Mouse (Mus musculus) forebrain, embryonic 14.5 days (tissue): ENCODE results near the gene Scamp5. TPM values are rescaled to one million over a fixed set of nuclear protein-coding genes. Genes with fewer than 3 reads are reported as not detected.

Experiments
- ATAC-seq: fragments of 200-750 bp; cut with Nextera tagmentation; 2 replicates; pipeline ENCODE4 v1.8.0; 2017; ENCODE audit warnings: mild to moderate bottlenecking, moderate library complexity
- DNase-seq: peaks from one replicate; pipeline ENCODE4 v3.0.0-alpha.2; 2015; ENCODE audit warnings: low spot score
- H3K27ac ChIP-seq: fragments of 300-500 bp; sonication (generic); 2 replicates; pipeline ENCODE4 v1.5.1; 2014; ENCODE audit warnings: low read depth, mild to moderate bottlenecking, control low read depth, low read length, moderate library complexity
- H3K27me3 ChIP-seq: fragments of 300-500 bp; sonication (generic); replicated peaks from 2 replicates; pipeline ENCODE4 v1.6.1; 2014; ENCODE audit warnings: low read length, control low read depth, mixed read lengths; ENCODE audit not compliant: control insufficient read depth, insufficient read depth
- H3K36me3 ChIP-seq: fragments of 300-500 bp; sonication (generic); 2 replicates; pipeline ENCODE4 v1.6.1; 2014; ENCODE audit warnings: low read length, control low read depth; ENCODE audit not compliant: control insufficient read depth, insufficient read depth
- H3K4me1 ChIP-seq: fragments of 300-500 bp; sonication (generic); 2 replicates; pipeline ENCODE4 v1.6.1; 2014; ENCODE audit warnings: antibody characterized with exemption, low read length, control low read depth; ENCODE audit not compliant: control insufficient read depth, insufficient read depth
- H3K4me2 ChIP-seq: fragments of 300-500 bp; sonication (generic); 2 replicates; pipeline ENCODE4 v1.6.1; 2014; ENCODE audit warnings: mild to moderate bottlenecking, control low read depth, low read length
- H3K4me3 ChIP-seq: fragments of 300-500 bp; sonication (generic); 2 replicates; pipeline ENCODE4 v1.5.1; 2014; ENCODE audit warnings: low read depth, low read length, control low read depth
- H3K9ac ChIP-seq: fragments of 300-500 bp; sonication (generic); 2 replicates; pipeline ENCODE4 v1.6.1; 2014; ENCODE audit warnings: mild to moderate bottlenecking, low read length, control low read depth, moderate library complexity
- H3K9me3 ChIP-seq: fragments of 300-500 bp; sonication (generic); replicated peaks from 2 replicates; pipeline ENCODE4 v1.6.1; 2016; ENCODE audit warnings: low read length, control low read depth, mixed read lengths; ENCODE audit not compliant: control insufficient read depth
- WGBS: fragments of 180-500 bp; shearing (Covaris S2); extraction: QIAGEN DNeasy Blood & Tissue Kit; methylation state at CpG from one replicate; pipeline ENCODE4 v1.1.7; 2014; 5-methylcytosine and 5-hydroxymethylcytosine counted together
- polyA plus RNA-seq: library from polyadenylated mRNA; unstranded; fragments of >200 nt; fragmentation: Nextera tagmentation; extraction: Ambion mirVana; gene quantifications from 2 replicates; pipeline ENCODE4 v1.2.1, GENCODE M21; 2014

The Scamp5 gene
- polyA plus RNA-seq, 1 experiment from 2014 or later = 73.9 TPM

DNA sequence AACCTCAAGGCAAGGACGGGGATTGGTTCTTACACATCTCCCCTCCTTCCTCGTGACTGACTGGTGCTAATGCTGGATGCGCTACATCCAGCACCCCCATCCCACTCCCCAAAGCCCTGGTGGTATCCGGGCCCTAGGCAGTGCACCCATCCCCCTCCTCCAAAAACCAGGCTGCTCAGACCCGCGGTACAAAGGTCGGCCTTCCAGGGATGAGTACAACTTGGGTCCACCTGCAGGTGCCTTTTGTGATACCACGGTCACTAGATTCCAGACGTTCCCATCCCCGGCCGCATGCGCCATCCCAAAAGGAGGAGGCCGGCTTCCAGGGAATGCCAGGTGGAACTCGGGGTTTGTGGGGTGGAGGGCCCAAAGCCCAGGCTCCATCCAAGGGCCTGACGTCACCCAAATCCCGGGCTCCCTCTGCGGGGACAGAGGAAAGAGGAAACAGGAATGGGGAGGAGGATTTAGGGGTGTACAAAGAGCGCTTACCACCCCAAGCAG is 539 bp downstream of the Scamp5 start:
- no peaks in the 10 kb centered on the region for H3K27me3 ChIP-seq
- H3K4me3 ChIP-seq = peak overlapping the region; percentile 87
- WGBS = under 1% methylated on average over 18 of the region's 18 CpGs
- H3K4me1 ChIP-seq = peaks cover 13% of the 10 kb centered on the region
- ATAC-seq = peak; percentile 66
- H3K9me3 ChIP-seq = no peaks in the 10 kb centered on the region
- DNase-seq = peak; percentile 66
- peak overlapping the region; percentile 76 for H3K4me2 ChIP-seq
- peak overlapping the region; percentile 91 for H3K9ac ChIP-seq
- peaks cover 5% of the 10 kb centered on the region for H3K36me3 ChIP-seq
- H3K27ac ChIP-seq = peak overlapping the region; percentile 81

DNA sequence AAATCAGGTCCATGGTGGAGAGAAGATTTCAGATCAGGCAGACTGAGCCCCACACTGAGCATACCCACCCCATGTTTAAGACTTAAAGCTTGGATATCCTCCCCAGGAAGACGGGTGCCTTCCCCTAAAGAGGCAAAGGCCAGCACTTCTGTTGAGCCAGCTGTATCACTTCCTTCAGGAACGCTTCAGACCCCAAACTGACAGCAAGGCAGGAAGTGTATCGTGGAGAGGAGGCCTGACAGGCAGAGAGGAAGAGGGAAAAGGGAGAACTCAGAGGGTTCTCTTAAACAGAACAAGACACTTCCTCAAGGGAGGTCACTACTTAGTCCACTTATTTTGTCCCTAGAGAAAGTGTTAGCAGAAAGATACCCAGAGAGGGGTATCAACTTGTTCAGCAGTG is 1.8 kb downstream of the Scamp5 start:
- peak overlapping the region; percentile 76 for H3K4me2 ChIP-seq
- no peak for DNase-seq
- no peak overlapping the region for H3K4me3 ChIP-seq
- H3K36me3 ChIP-seq = peaks cover 11% of the 10 kb centered on the region
- no peaks in the 10 kb centered on the region for H3K9me3 ChIP-seq
- 86% methylated on average over 3 of the region's 3 CpGs for WGBS
- peak overlapping the region; percentile 91; the same call in 1 of the 2 replicates for H3K9ac ChIP-seq
- no peak overlapping the region for H3K27ac ChIP-seq
- no peak for ATAC-seq
- H3K4me1 ChIP-seq = peaks cover 13% of the 10 kb centered on the region
- H3K27me3 ChIP-seq = no peaks in the 10 kb centered on the region

DNA sequence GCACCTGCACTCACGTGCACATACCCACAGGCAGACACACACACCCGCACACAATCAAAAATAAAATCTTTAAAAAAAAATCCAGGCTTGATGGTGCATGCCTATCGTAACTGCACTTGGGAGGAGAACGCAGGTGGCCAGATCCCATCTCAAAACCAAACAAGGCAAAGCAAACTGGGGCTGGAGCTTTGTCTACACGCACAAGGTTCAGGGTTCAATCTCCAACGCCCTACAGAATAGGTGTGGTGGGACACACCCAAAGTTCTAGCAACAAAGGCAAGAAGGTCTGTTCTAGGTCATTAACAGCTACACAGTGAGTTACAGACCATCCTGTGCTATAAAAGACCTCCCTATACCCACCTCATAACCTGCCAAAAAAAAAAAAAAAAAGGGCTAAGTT is 5.0 kb downstream of the Scamp5 start:
- Histone ChIP-seq H3K9me3 (no peaks in the 10 kb centered on the region), H3K4me1 (peaks cover 13% of the 10 kb centered on the region), H3K4me3 (no peak overlapping the region), H3K36me3 (peaks cover 11% of the 10 kb centered on the region), H3K9ac (no peak overlapping the region), H3K27ac (no peak overlapping the region), H3K4me2 (no peak overlapping the region), H3K27me3 (no peaks in the 10 kb centered on the region)
- WGBS = 92% methylated on average over 6 of the region's 6 CpGs
- DNase-seq = no peak
- no peak for ATAC-seq

DNA sequence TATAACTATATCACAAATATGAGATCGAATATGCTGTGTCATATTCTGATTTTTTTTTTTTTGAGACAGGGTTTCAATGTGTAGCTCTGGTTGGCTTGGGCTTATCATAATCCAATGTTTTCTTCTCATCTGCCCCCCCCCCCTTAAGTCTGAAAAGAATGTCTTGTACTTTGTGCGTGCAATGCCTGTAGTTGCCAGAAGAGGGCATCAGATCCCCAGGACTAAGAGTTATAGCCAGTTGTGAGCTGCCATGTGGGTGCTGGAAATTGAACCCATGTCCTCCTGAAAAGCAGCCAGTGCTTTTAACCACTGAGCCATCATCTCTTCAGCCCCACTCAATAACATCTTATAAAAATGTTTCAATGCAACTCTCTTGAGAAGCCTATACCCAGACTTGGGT is 8.2 kb downstream of the Scamp5 start:
- H3K36me3 ChIP-seq = peaks cover 11% of the 10 kb centered on the region
- H3K9ac ChIP-seq = no peak overlapping the region
- 100% methylated on average over 2 of the region's 2 CpGs for WGBS
- H3K9me3 ChIP-seq = no peaks in the 10 kb centered on the region
- no peak overlapping the region for H3K27ac ChIP-seq
- ATAC-seq = no peak
- H3K4me3 ChIP-seq = no peak overlapping the region
- H3K27me3 ChIP-seq = no peaks in the 10 kb centered on the region
- no peak for DNase-seq
- no peak overlapping the region for H3K4me2 ChIP-seq
- H3K4me1 ChIP-seq = no peaks in the 10 kb centered on the region

DNA sequence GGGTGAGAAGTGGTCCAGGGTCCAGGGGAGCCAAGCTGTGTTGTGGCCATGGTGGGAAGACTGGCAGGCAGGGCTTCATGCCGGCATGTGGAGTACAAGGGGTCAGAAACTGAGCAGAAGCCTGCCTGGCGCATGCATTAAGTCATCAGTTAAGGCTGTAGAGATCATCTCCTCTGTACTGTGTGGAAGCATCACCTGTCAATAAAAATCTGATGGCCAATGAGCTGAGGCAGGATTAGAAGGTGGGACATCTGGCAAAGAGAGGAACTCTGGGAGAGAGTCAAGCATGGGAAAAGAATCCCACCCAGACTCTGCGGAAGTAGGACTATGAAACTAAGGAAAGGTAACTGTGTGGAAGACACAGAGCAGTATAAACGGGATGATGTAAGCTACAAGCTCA is 14.3 kb downstream of the Scamp5 start:
- ATAC-seq (no peak), DNase-seq (no peak)
- Histone ChIP-seq H3K9me3 (no peaks in the 10 kb centered on the region), H3K4me2 (no peak overlapping the region), H3K27ac (no peak overlapping the region), H3K36me3 (peaks cover 23% of the 10 kb centered on the region), H3K27me3 (no peaks in the 10 kb centered on the region), H3K9ac (no peak overlapping the region), H3K4me3 (no peak overlapping the region), H3K4me1 (no peaks in the 10 kb centered on the region)
- 94% methylated on average over 4 of the region's 4 CpGs for WGBS

DNA sequence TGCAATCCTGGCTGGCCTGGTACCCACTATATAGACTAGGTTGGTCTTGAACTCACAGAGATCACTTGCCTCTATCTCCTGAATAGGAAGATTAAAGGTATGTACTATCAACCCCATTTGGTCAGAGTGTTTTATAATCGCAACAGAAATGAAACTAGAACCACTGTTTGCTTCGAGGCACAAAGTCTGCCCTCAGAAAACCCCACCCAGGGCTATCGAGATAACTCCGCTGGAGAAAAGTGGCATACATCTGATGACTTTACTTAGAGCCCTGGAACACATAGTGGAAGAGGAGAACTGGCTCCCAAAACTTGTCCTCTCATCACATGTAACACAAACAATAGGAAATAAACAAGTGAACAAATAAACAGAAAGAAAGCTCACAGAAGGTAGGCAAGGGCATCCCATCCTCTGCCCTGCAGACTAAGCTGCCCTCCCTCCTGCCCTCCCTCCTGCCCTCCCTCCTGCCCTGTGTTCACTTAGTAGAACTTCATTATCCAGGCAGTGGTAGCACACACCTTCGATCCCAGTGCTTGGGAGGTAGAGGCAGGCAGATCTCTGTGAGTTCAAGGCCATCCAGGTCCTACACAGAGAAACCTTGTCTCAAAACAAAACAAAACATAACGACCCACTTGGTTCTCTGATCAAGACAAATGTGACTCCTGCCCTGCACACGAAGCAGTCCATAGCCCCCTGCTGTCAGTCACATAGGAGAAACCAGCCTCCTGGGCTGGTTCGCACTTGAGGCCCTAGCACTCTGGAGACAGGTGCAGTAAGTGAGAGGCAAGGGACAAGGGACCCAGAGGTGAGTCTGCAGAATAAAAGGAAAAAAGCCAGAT is 15.0 kb downstream of the Scamp5 start:
- DNase-seq (no peak), ATAC-seq (no peak)
- no peaks in the 10 kb centered on the region for H3K27me3 ChIP-seq
- H3K9ac ChIP-seq = no peak overlapping the region
- 88% methylated on average over 8 of the region's 8 CpGs for WGBS
- no peak overlapping the region for H3K4me2 ChIP-seq
- no peak overlapping the region for H3K4me3 ChIP-seq
- H3K27ac ChIP-seq = no peak overlapping the region
- no peaks in the 10 kb centered on the region for H3K9me3 ChIP-seq
- peaks cover 26% of the 10 kb centered on the region for H3K36me3 ChIP-seq
- no peaks in the 10 kb centered on the region for H3K4me1 ChIP-seq

DNA sequence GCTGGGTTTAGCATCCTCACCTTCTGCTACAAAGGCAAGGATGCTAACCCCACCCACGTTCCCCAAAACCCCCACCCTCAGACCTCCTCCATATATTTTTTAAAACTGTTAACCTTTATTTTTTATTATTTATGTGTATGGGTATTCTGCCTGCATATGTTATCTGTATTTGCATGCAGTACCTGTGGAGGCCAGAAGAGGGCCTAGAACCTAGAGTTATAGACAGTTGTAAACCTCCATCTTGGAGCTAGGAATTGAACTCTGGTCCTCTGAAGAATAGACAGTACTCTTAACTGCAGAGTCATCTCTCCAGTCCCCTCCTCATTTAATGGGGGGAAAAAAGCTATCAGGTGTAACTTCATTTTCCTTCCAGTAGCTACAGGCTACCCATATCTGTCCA is 18.1 kb downstream of the Scamp5 start:
- no peaks in the 10 kb centered on the region for H3K27me3 ChIP-seq
- 88% methylated on average over 1 of the region's 1 CpGs for WGBS
- no peak for DNase-seq

DNA sequence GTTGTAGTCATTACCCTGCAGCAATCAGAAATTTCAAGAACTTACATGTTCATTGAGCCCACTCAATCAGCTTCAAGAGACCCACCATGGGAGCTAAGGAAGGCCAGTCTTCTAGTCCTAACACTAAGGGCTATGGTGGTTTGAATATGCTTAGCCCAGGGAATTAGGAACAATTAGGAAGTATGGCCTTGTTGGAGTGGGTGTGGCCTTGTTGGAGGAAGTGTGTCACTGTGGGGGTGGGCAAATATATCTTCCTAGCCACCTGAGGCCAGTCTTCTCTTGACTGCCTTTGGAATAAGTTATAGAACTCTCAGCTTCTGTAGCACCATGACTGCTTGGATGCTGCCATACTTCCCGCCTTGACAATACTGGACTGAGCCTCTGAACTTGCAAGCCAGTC is 27.2 kb downstream of the Scamp5 start:
- WGBS = 96% methylated on average over 1 of the region's 1 CpGs
- peaks cover 42% of the 10 kb centered on the region for H3K36me3 ChIP-seq

More for the DNA sequence above, 18.1 kb downstream of the Scamp5 start:
- ATAC-seq = no peak
- no peaks in the 10 kb centered on the region for H3K4me1 ChIP-seq
- no peak overlapping the region for H3K4me2 ChIP-seq
- no peak overlapping the region for H3K9ac ChIP-seq
- H3K27ac ChIP-seq = no peak overlapping the region
- no peak overlapping the region for H3K4me3 ChIP-seq
- H3K9me3 ChIP-seq = no peaks in the 10 kb centered on the region
- H3K36me3 ChIP-seq = peaks cover 52% of the 10 kb centered on the region

More for the DNA sequence above, 27.2 kb downstream of the Scamp5 start:
- Histone ChIP-seq H3K9me3 (no peaks in the 10 kb centered on the region), H3K4me3 (no peak overlapping the region), H3K9ac (no peak overlapping the region), H3K4me1 (0 out of 2 replicates have a peak, but pooled peaks cover 5% of the 10 kb centered on the region), H3K27ac (no peak overlapping the region), H3K4me2 (no peak overlapping the region), H3K27me3 (no peaks in the 10 kb centered on the region)
- DNase-seq (no peak), ATAC-seq (no peak)
